Mouse (Mus musculus) adrenal gland, postnatal 10 days (tissue): ENCODE results near the gene Tcl1b4. TPM values are rescaled to one million over a fixed set of nuclear protein-coding genes. Genes with fewer than 3 reads are reported as not detected.
A peak's percentile ranks its signal among the peaks of the same experiment; 100 is the strongest.

Experiments
- DNase-seq: peaks from one replicate; pipeline ENCODE4 v3.0.0; 2021; ENCODE audit warnings: mixed read lengths
- total RNA-seq, 2 experiments: library from RNA; stranded (reverse); gene quantifications; 2 replicates each; pipeline ENCODE4 v1.2.3; 2021

Tcl1b4 gene
- total RNA-seq, 2 experiments from 2014 or later = not detected

- DNase-seq = peak; percentile 29
Observed at GRCm38 (mm10) chr12:105248763-105249233, 47.0 kb downstream of the Tcl1b4 start.

DNA sequence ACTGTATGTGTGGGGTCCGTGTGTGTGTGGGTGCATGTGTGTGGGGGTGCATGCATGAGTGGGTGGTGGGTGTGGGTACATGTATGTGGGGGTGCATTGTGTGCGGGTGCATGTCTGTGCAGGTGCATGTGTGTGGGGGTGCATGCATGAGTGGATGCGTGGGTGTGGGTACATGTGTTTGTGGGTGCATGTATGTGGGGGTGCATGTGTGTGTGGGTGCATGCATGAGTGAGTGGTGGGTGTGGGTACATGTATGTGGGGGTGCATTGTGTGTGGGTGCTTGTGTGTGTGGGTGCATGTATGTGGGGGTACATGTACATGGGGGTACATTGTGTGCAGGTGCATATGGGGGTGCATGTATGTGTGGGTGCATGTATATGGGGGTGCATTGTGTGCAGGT lies 52.0 kb downstream of the Tcl1b4 start:
- DNase-seq = no peak

Other genes with a start within 250 kb of the Tcl1b4 start
- 1 to 10 TPM; 9.1 to 9.5 TPM for gene Syne3, start 192.1 kb upstream of the Tcl1b4 start, total RNA-seq
- gene Glrx5, start 169.3 kb upstream of the Tcl1b4 start, total RNA-seq = 100 to 1,000 TPM; 158 to 160 TPM
- not detected for gene Tcl1b2, start 55.9 kb upstream of the Tcl1b4 start, total RNA-seq
- not detected for gene Tcl1b1, start 42.3 kb upstream of the Tcl1b4 start, total RNA-seq
- not detected for gene Tcl1b5, start 25.6 kb upstream of the Tcl1b4 start, total RNA-seq
- gene Tcl1b3, start 10.9 kb upstream of the Tcl1b4 start, total RNA-seq = not detected
- gene Tcl1, start 20.8 kb downstream of the Tcl1b4 start, total RNA-seq = under 1 TPM; 0.21 to 0.39 TPM
- under 1 TPM; 0.21 to 0.57 TPM for gene Tunar, start 131.9 kb downstream of the Tcl1b4 start, total RNA-seq